In genomic region chr19:25326002-25326300, GRCm38 (mm10) we compare ENCODE assay signal across 14 mouse cellular contexts.
"Had no signal": no experiment of that assay in that cellular context is flagged by ENCODE, and none has a peak within 500 bp of the region (broad histone marks: within the 10 kb centered on the region; RNA-seq: fewer than 3 reads in every experiment).

No protein-coding gene starts in this region.

- H3K9me3 ChIP-seq: limb, embryonic 13.5 days; midbrain, embryonic 10.5 days; midbrain, embryonic 15.5 days; stomach, embryonic 15.5 days had no signal

- ATAC-seq: intestine, postnatal 0 days; midbrain, embryonic 15.5 days had no signal

- H3K9ac ChIP-seq: limb, embryonic 13.5 days; liver, embryonic 14.5 days; midbrain, embryonic 15.5 days; stomach, embryonic 15.5 days had no signal

- H3K27me3 ChIP-seq: limb, embryonic 13.5 days; midbrain, embryonic 15.5 days; stomach, embryonic 15.5 days had no signal

- H3K36me3 ChIP-seq: limb, embryonic 13.5 days; midbrain, embryonic 10.5 days; midbrain, embryonic 15.5 days; stomach, embryonic 15.5 days had no signal

- H3K4me3 ChIP-seq: limb, embryonic 13.5 days; midbrain, embryonic 10.5 days; midbrain, embryonic 15.5 days; stomach, embryonic 15.5 days had no signal

- H3K4me1 ChIP-seq: midbrain, embryonic 10.5 days; midbrain, embryonic 15.5 days; stomach, embryonic 15.5 days had no signal

- H3K27ac ChIP-seq: kidney, postnatal 0 days; limb, embryonic 13.5 days; liver, embryonic 14.5 days; midbrain, embryonic 10.5 days; midbrain, embryonic 15.5 days; stomach, embryonic 15.5 days had no signal

- DNase-seq: kidney, adult 8-10 months; kidney, postnatal 36 days; left cerebral cortex, postnatal 4 days; lung, adult 18-20 months; retina, postnatal 1 day; thymus, adult 2 months; thymus, postnatal 25 days had no signal

- H3K4me2 ChIP-seq: limb, embryonic 13.5 days; midbrain, embryonic 15.5 days; stomach, embryonic 15.5 days had no signal
